Mouse (Mus musculus): ENCODE measurements around the gene Gm3526. TPM values are rescaled to one million over a fixed set of nuclear protein-coding genes. Genes with fewer than 3 reads are reported as not detected.
"Not testable (repeated sequence)": the region's sequence is repeated elsewhere in the genome, so short reads cannot be mapped to it uniquely, and the experiment has no call there.

Gene Gm3526
- total RNA-seq (2021): not detected
- long read RNA-seq, experiment 1: 0 reads
- long read RNA-seq, experiment 2: 0 reads

DNA sequence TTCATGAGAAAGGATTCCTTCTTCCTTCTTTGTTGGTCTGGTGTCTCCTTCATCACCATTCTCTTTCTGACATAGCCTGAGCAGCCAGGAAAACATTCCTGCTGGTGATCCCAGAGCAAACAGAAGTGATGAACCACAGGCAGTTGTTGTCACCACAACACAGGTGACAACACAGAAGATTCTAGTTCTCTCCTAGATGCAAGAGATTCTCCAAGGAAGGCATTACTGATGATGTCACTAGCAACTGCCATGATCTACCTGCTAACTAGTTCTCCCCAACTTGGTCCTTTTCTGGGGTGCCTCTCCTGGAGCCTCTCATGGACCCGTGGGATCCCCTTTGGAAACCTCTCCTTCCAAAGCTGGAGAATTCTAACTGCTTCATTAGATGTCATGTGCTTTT, at the start of gene Gm3526:
Gm3526 (minus strand) TSS at position 101 of the 400 bp plus-strand sequence.
- DNase-seq; intact Hi-C loops (cut with DNase I): not testable (repeated sequence)

Other genes with a start within 250 kb of the Gm3526 start
- gene Gm3298, start 244.7 kb downstream of the Gm3526 start, total RNA-seq (2021): not detected
- gene 4930555G01Rik, start 210.0 kb downstream of the Gm3526 start, total RNA-seq (2021): not detected
- gene Gm8281, start 189.5 kb downstream of the Gm3526 start, total RNA-seq (2021): not detected
- gene Gm8279, start 129.1 kb downstream of the Gm3526 start, total RNA-seq (2021): not detected
- not detected for gene Gm3317, start 96.0 kb downstream of the Gm3526 start, total RNA-seq (2021)
- not detected for gene Gm8271, start 74.8 kb downstream of the Gm3526 start, total RNA-seq (2021)
- gene Gm3542, start 74.3 kb upstream of the Gm3526 start, total RNA-seq (2021): not detected
- not detected for gene Gm3500, start 128.5 kb upstream of the Gm3526 start, total RNA-seq (2021)
- gene Gm3194, start 194.9 kb upstream of the Gm3526 start, total RNA-seq (2021): 1 to 10 TPM in 1 of 2 experiments, under 1 TPM in 1; 0.98 to 1.6 TPM
- not detected for gene Gm8246, start 217.2 kb upstream of the Gm3526 start, total RNA-seq (2021)
- not detected for gene Gm3187, start 223.6 kb upstream of the Gm3526 start, total RNA-seq (2021)
- under 1 TPM; 0.48 to 0.56 TPM for gene Gm3488, start 241.1 kb upstream of the Gm3526 start, total RNA-seq (2021)

Data from heart, postnatal 14 days (tissue).